Mouse (Mus musculus): ENCODE results near the gene Apela. TPM values are rescaled to one million over a fixed set of nuclear protein-coding genes. Genes with fewer than 3 reads are reported as not detected.

The Apela gene
- polyA plus RNA-seq, 1 experiment from 2014 or later, result 4.4 TPM

Other genes starting within 250 kb of the Apela start
- gene Klhl2, start 187.3 kb downstream of the Apela start, polyA plus RNA-seq (2015; fragmentation: Nextera tagmentation; extraction: Ambion mirVana), result 5.1 and 5.6 TPM in 2 replicates
- gene Tmem192, start 90.2 kb downstream of the Apela start, polyA plus RNA-seq (2015; fragmentation: Nextera tagmentation; extraction: Ambion mirVana), result 56.9 and 60.3 TPM in 2 replicates
- gene Trim75, start 49.5 kb downstream of the Apela start, polyA plus RNA-seq (2015; fragmentation: Nextera tagmentation; extraction: Ambion mirVana), result not detected in 2 replicates
- gene Trim61, start 18.8 kb downstream of the Apela start, polyA plus RNA-seq (2015; fragmentation: Nextera tagmentation; extraction: Ambion mirVana), result 0.15 TPM in 1 of 2 replicates, not detected in the other
- gene Trim60, start 18.8 kb downstream of the Apela start, polyA plus RNA-seq (2015; fragmentation: Nextera tagmentation; extraction: Ambion mirVana), result not detected in 2 replicates
- gene Gm10663, start 37.7 kb upstream of the Apela start, polyA plus RNA-seq (2015; fragmentation: Nextera tagmentation; extraction: Ambion mirVana), result not detected in 2 replicates
- 45.3 and 45.8 TPM in 2 replicates for gene BC030870, start 92.2 kb upstream of the Apela start, polyA plus RNA-seq (2015; fragmentation: Nextera tagmentation; extraction: Ambion mirVana)

All from intestine, embryonic 16.5 days (tissue).